ENCODE assay signal across 9 mouse cellular contexts in the genomic region with DNA sequence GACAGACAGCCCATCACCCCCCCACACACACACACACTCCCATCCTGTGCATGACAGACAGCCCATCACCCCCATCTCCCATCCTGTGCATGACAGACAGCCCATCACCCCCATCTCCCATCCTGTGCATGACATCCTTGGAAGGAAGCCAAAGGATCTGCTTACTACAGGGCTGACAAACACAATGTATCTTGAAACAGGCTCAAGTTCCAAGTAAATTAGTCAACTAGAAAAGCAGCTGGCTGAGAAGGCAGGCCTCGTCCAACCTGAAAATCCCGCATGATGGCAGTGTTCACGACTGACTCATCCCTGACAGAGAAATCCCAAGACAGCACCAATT. TPM values are rescaled to one million over a fixed set of nuclear protein-coding genes. Genes with fewer than 3 reads are reported as not detected.
DNase-seq lines count a peak whose midpoint lies in the region; ATAC-seq lines count a peak whose summit lies in the region.
"Had no signal": no experiment of that assay in that cellular context is flagged by ENCODE, and none has a peak within 500 bp of the region (broad histone marks: within the 10 kb centered on the region; RNA-seq: fewer than 3 reads in every experiment).

No protein-coding gene starts in this region.

- H3K4me1 ChIP-seq in midbrain, embryonic 13.5 days (replicated peaks), result peaks cover 49% of the 10 kb centered on the region
- peaks cover 36% of the 10 kb centered on the region for H3K4me1 ChIP-seq in midbrain, embryonic 15.5 days

- H3K27ac ChIP-seq in midbrain, embryonic 13.5 days, result peak overlapping the region; percentile 9; the same call in 1 of the 2 replicates
- H3K27ac ChIP-seq in midbrain, embryonic 15.5 days, result no peak overlapping the region

- no peaks in the 10 kb centered on the region for H3K9me3 ChIP-seq in midbrain, embryonic 13.5 days
- H3K9me3 ChIP-seq in midbrain, embryonic 15.5 days, result no peaks in the 10 kb centered on the region

- H3K27me3 ChIP-seq in midbrain, embryonic 13.5 days, result no peaks in the 10 kb centered on the region
- H3K27me3 ChIP-seq in midbrain, embryonic 15.5 days (replicated peaks), result no peaks in the 10 kb centered on the region

- H3K4me3 ChIP-seq in midbrain, embryonic 13.5 days (replicated peaks), result no peak overlapping the region
- H3K4me3 ChIP-seq in midbrain, embryonic 15.5 days, result no peak overlapping the region

- peaks cover 32% of the 10 kb centered on the region for H3K36me3 ChIP-seq in midbrain, embryonic 13.5 days
- H3K36me3 ChIP-seq in midbrain, embryonic 15.5 days (replicated peaks), result peaks cover 17% of the 10 kb centered on the region; the same call in 1 of the 2 replicates

- 0 out of 2 replicates have a peak overlapping the region, but pooled peaks have one; percentile 10 for H3K9ac ChIP-seq in midbrain, embryonic 13.5 days (replicated peaks)
- no peak overlapping the region for H3K9ac ChIP-seq in midbrain, embryonic 15.5 days

- WGBS in midbrain, embryonic 13.5 days, result 46% methylated on average over 3 of the region's 3 CpGs
- WGBS in midbrain, embryonic 15.5 days, result 43% methylated on average over 3 of the region's 3 CpGs

- DNase-seq in adrenal gland, postnatal 14 days, result peak; percentile 15
- DNase-seq in adrenal gland, adult 18-20 months (ENCODE audit: low spot score in 2 of 2), result no peak
- DNase-seq in kidney, postnatal 36 days, result peak; percentile 36 to 45
- DNase-seq in yolk sac, embryonic 10.5 days (ENCODE audit: low spot score), result peak; percentile 61
- no peak for DNase-seq in cerebellum, adult 11 months
- DNase-seq in right cerebral cortex, postnatal 25 days, result no peak
- DNase-seq: thymus, adult 2 months had no signal

- ATAC-seq in midbrain, embryonic 13.5 days, result peak; percentile 85
- no peak; the same call in 1 of the 2 replicates for ATAC-seq in midbrain, embryonic 15.5 days (replicated peaks)

- no peak overlapping the region for H3K4me2 ChIP-seq in midbrain, embryonic 13.5 days (replicated peaks)
- H3K4me2 ChIP-seq in midbrain, embryonic 15.5 days, result no peak overlapping the region

RNA-seq across cellular contexts. Expression of a gene that starts 7.6 kb away (rescaled TPM):
- total RNA-seq in adrenal gland, postnatal 14 days (2021), result 17.5 and 20.0 TPM in 2 replicates
- 10 to 100 TPM; 19.2 to 20.0 TPM for total RNA-seq in adrenal gland, adult 18-20 months (2021)
- polyA plus RNA-seq in midbrain, embryonic 13.5 days (2015; fragmentation: Nextera tagmentation; extraction: Ambion mirVana), result 9.5 and 9.6 TPM in 2 replicates
- 7.1 and 8.1 TPM in 2 replicates for polyA plus RNA-seq in midbrain, embryonic 15.5 days (2015; fragmentation: Nextera tagmentation; extraction: Ambion mirVana)

RNA-seq across cellular contexts. Expression of a gene that starts 17.2 kb away (rescaled TPM):
- not detected in 2 replicates for total RNA-seq in adrenal gland, postnatal 14 days (2021)
- total RNA-seq in adrenal gland, adult 18-20 months (2021), result not detected
- not detected in 2 replicates for polyA plus RNA-seq in midbrain, embryonic 13.5 days (2015; fragmentation: Nextera tagmentation; extraction: Ambion mirVana)
- polyA plus RNA-seq in midbrain, embryonic 15.5 days (2015; fragmentation: Nextera tagmentation; extraction: Ambion mirVana), result not detected in 2 replicates

RNA-seq across cellular contexts. Expression of a gene that starts 42.3 kb away (rescaled TPM):
- 16.7 and 20.1 TPM in 2 replicates for total RNA-seq in adrenal gland, postnatal 14 days (2021)
- total RNA-seq in adrenal gland, adult 18-20 months (2021), result 10 to 100 TPM; 16.3 to 17.4 TPM
- 7.4 and 7.5 TPM in 2 replicates for polyA plus RNA-seq in midbrain, embryonic 13.5 days (2015; fragmentation: Nextera tagmentation; extraction: Ambion mirVana)
- polyA plus RNA-seq in midbrain, embryonic 15.5 days (2015; fragmentation: Nextera tagmentation; extraction: Ambion mirVana), result 5.4 and 6.5 TPM in 2 replicates

RNA-seq across cellular contexts. Expression of a gene that starts 49.8 kb away (rescaled TPM):
- total RNA-seq in adrenal gland, postnatal 14 days (2021), result 21.8 and 29.2 TPM in 2 replicates
- total RNA-seq in adrenal gland, adult 18-20 months (2021), result 10 to 100 TPM; 18.6 to 22.3 TPM
- 21.5 and 22.6 TPM in 2 replicates for polyA plus RNA-seq in midbrain, embryonic 13.5 days (2015; fragmentation: Nextera tagmentation; extraction: Ambion mirVana)
- polyA plus RNA-seq in midbrain, embryonic 15.5 days (2015; fragmentation: Nextera tagmentation; extraction: Ambion mirVana), result 28.3 and 29.3 TPM in 2 replicates

Comparison
In these comparisons a context has a peak if more than half of its experiments do, and no peak if none do; other contexts are left out.
1. DNase-seq: peak in adrenal gland, postnatal 14 days (single experiment), kidney, postnatal 36 days (2 of 2) and yolk sac, embryonic 10.5 days (single experiment); none in adrenal gland, adult 18-20 months (0 of 2), cerebellum, adult 11 months (single experiment) and right cerebral cortex, postnatal 25 days (single experiment).